Mouse (Mus musculus) kidney, embryonic 15.5 days (tissue): ENCODE measurements around the gene Myl6. TPM values are rescaled to one million over a fixed set of nuclear protein-coding genes. Genes with fewer than 3 reads are reported as not detected.
A peak's percentile ranks its signal among the peaks of the same experiment; 100 is the strongest.
"Not testable (repeated sequence)": the region's sequence is repeated elsewhere in the genome, so short reads cannot be mapped to it uniquely, and the experiment has no call there.

ENCODE experiments used
- ATAC-seq: fragments of 200-750 bp; cut with Nextera tagmentation; replicated peaks from 2 replicates; pipeline ENCODE4 v1.8.0; 2017; ENCODE audit warnings: moderate TSS enrichment; ENCODE audit not compliant: low FRiP score
- H3K27ac ChIP-seq: fragments of 300-500 bp; sonication (generic); 2 replicates; pipeline ENCODE4 v1.5.1; 2015; ENCODE audit warnings: mild to moderate bottlenecking, inconsistent platforms
- H3K27me3 ChIP-seq: fragments of 300-500 bp; sonication (generic); 2 replicates; pipeline ENCODE4 v1.6.1; 2015; ENCODE audit warnings: inconsistent platforms
- H3K36me3 ChIP-seq: fragments of 300-500 bp; sonication (generic); 2 replicates; pipeline ENCODE4 v1.6.1; 2015; ENCODE audit warnings: inconsistent platforms
- H3K4me1 ChIP-seq: fragments of 300-500 bp; sonication (generic); 2 replicates; pipeline ENCODE4 v1.6.1; 2015; ENCODE audit warnings: inconsistent platforms
- H3K4me2 ChIP-seq: fragments of 300-500 bp; sonication (generic); 2 replicates; pipeline ENCODE4 v1.6.1; 2015; ENCODE audit warnings: moderate library complexity, mild to moderate bottlenecking, inconsistent platforms
- H3K4me3 ChIP-seq: fragments of 300-500 bp; sonication (generic); replicated peaks from 2 replicates; pipeline ENCODE4 v1.5.1; 2015; ENCODE audit warnings: mild to moderate bottlenecking, inconsistent platforms
- H3K9ac ChIP-seq: fragments of 300-500 bp; sonication (generic); 2 replicates; pipeline ENCODE4 v1.6.1; 2015; ENCODE audit warnings: mild to moderate bottlenecking, inconsistent platforms
- H3K9me3 ChIP-seq: fragments of 300-500 bp; sonication (generic); replicated peaks from 2 replicates; pipeline ENCODE4 v1.6.1; 2016; ENCODE audit warnings: inconsistent platforms
- WGBS: fragments of 180-500 bp; shearing (Covaris S2); methylation state at CpG from one replicate; pipeline ENCODE4 v1.1.7; 2015; ENCODE audit warnings: mixed read lengths; 5-methylcytosine and 5-hydroxymethylcytosine counted together
- polyA plus RNA-seq: library from polyadenylated mRNA; unstranded; fragments of >200 nt; fragmentation: Nextera tagmentation; extraction: Ambion mirVana; gene quantifications from 2 replicates; pipeline ENCODE4 v1.2.1, GENCODE M21; 2015

The Myl6 gene
- polyA plus RNA-seq, 1 experiment from 2014 or later = 1,259 TPM

DNA sequence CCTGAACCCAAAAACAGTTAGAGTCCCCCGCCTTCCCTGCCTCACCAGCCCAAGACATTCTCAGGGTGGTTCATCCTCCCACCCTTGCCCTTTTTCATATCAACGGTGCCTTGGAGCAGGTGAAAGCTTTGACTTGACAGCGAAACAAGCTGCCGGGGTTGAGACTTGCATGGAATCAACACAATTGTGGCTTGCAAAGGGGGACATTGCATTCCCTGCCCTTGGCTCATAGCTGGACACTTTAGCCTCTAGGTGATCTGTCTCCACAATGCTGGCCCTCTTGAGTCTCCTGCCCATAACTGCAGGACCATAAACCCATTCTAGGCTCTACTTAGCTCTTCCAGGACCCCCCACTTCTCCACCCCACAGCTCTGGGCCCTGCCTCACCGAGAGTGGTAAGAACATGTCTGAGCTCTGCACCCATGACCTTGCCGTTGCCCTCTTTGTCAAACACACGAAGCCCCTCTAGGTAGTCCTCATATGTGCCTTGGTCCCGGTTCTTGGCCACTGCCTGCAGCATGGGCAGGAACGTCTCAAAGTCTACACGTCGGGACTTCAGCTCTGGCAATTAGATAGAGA lies 811 bp upstream of the Myl6 start:
- Histone ChIP-seq H3K9me3 (no peaks in the 10 kb centered on the region), H3K27me3 (no peaks in the 10 kb centered on the region), H3K9ac (peak overlapping the region; percentile 83), H3K36me3 (peaks cover 22% of the 10 kb centered on the region), H3K4me1 (peaks cover 67% of the 10 kb centered on the region), H3K4me2 (peak overlapping the region; percentile 83), H3K27ac (peak overlapping the region; percentile 100), H3K4me3 (peak overlapping the region; percentile 89)
- 52% methylated on average over 11 of the region's 11 CpGs for WGBS
- no peak for ATAC-seq

DNA sequence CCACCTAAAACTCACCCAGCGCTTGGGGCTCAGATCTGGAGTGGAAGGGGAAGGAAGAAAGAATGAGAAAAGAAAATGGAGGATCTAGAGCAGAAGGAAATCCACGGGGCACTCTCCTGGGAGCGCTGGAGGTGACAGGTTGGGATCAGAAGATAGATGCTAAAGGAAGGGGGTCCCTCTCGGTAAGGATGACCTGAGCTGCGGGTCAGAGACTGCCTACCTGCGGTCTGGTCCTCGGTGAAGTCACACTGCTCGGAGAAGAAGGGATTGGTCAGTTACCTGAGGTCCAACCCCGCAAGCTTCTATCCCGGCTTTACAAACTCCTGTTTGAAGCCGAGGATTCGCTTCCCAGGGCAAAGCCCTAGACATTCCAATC lies 638 bp downstream of the Myl6 start:
- peak; percentile 38 for ATAC-seq
- Histone ChIP-seq H3K36me3 (peaks cover 37% of the 10 kb centered on the region), H3K4me3 (peak overlapping the region; percentile 89), H3K9me3 (no peaks in the 10 kb centered on the region), H3K9ac (peak overlapping the region; percentile 88), H3K27ac (peak overlapping the region; percentile 100), H3K4me1 (peaks cover 64% of the 10 kb centered on the region), H3K27me3 (no peaks in the 10 kb centered on the region), H3K4me2 (peak overlapping the region; percentile 83)
- WGBS = under 1% methylated on average over 12 of the region's 12 CpGs

DNA sequence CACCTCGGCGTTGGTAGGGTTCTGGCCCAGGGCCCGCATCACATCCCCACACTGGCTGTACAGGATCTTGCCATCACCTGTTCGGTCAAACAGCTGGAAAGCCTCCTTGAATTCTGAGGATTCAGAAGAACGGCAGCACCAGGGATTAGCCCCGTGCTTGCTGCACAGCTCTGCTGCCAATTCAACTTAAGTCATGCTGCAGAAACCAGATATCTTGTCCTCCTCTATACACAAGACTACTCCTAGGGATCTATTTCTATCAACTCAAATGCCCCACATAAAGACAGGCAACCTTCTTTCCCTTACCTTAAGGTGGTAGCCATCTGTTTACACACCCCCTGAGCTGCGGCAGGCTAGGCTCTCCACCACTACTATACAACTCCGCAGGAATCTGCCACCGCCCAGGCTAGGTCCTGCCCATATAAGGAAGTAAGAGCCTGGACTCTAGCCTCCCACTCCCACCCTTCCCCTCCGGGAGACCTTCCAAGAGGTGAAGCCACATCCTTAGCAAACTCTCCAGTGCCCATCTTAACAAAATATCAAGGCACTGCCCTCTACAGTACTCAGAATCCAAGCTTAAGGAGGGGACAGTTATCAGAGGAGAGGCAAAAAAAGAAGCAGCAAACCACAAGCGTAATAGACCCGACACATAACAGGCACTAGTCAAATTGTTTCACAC lies 1.2 kb downstream of the Myl6 start:
- peak overlapping the region; percentile 83 for H3K4me2 ChIP-seq
- H3K9me3 ChIP-seq = no peaks in the 10 kb centered on the region
- peaks cover 58% of the 10 kb centered on the region for H3K4me1 ChIP-seq
- H3K27me3 ChIP-seq = no peaks in the 10 kb centered on the region
- peaks cover 42% of the 10 kb centered on the region for H3K36me3 ChIP-seq
- peak overlapping the region; percentile 100 for H3K27ac ChIP-seq
- H3K9ac ChIP-seq = peak overlapping the region; percentile 88
- WGBS = 22% methylated on average over 12 of the region's 12 CpGs
- ATAC-seq = peak; percentile 63
- peak overlapping the region; percentile 89 for H3K4me3 ChIP-seq

GRCm38 (mm10) chr10:128492051-128492450 lies 1.9 kb downstream of the Myl6 start:
- not testable (repeated sequence) for H3K9me3 ChIP-seq, H3K27me3 ChIP-seq, ATAC-seq
- peak overlapping the region; percentile 89 for H3K4me3 ChIP-seq
- H3K4me1 ChIP-seq = peaks cover 51% of the 10 kb centered on the region
- 28% methylated on average over 8 of the region's 8 CpGs for WGBS
- peaks cover 50% of the 10 kb centered on the region for H3K36me3 ChIP-seq
- peak overlapping the region; percentile 27 for H3K9ac ChIP-seq
- peak overlapping the region; percentile 100 for H3K27ac ChIP-seq
- H3K4me2 ChIP-seq = peak overlapping the region; percentile 83

DNA sequence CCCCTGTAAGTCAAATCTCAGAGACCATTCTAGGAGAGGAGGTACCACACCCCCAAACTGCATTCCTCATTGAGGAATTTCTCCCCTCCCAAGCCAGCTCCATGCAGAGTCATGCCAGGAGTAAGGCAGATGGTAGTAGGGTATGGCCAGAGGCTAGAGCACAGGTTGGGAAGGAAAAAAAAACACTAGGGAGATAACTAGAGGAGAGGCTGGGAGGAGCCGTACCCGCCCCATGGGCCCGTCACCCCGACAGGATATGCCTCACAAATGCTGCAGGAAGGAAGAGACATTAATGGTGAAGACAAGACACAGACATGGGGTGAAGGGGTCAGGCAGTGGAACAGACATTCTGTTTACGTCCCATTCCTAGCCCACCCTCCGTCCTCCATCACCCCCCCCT lies 2.5 kb downstream of the Myl6 start:
- Histone ChIP-seq H3K27ac (peak overlapping the region; percentile 100), H3K9ac (peak overlapping the region; percentile 27), H3K4me3 (peak overlapping the region; percentile 89), H3K36me3 (peaks cover 54% of the 10 kb centered on the region), H3K4me2 (peak overlapping the region; percentile 83), H3K9me3 (no peaks in the 10 kb centered on the region), H3K27me3 (no peaks in the 10 kb centered on the region), H3K4me1 (peaks cover 46% of the 10 kb centered on the region)
- ATAC-seq = no peak
- WGBS = 25% methylated on average over 6 of the region's 6 CpGs

GRCm38 (mm10) chr10:128490912-128491311 lies 3.0 kb downstream of the Myl6 start:
- ATAC-seq = no peak
- H3K4me1 ChIP-seq = peaks cover 42% of the 10 kb centered on the region
- 33% methylated on average over 5 of the region's 5 CpGs for WGBS
- no peaks in the 10 kb centered on the region for H3K27me3 ChIP-seq
- peak overlapping the region; percentile 100 for H3K27ac ChIP-seq
- H3K9me3 ChIP-seq = no peaks in the 10 kb centered on the region
- H3K4me2 ChIP-seq = peak overlapping the region; percentile 83
- peak overlapping the region; percentile 89; the same call in 1 of the 2 replicates for H3K4me3 ChIP-seq
- peaks cover 60% of the 10 kb centered on the region for H3K36me3 ChIP-seq
- H3K9ac ChIP-seq = peak overlapping the region; percentile 27; the same call in 1 of the 2 replicates

- Histone ChIP-seq H3K4me3 (no peak overlapping the region), H3K9ac (no peak overlapping the region; the same call in 1 of the 2 replicates), H3K27ac (peak overlapping the region; percentile 100), H3K4me1 (peaks cover 41% of the 10 kb centered on the region), H3K4me2 (0 out of 2 replicates have a peak overlapping the region, but pooled peaks have one; percentile 1), H3K27me3 (no peaks in the 10 kb centered on the region), H3K36me3 (peaks cover 67% of the 10 kb centered on the region), H3K9me3 (no peaks in the 10 kb centered on the region)
- 52% methylated on average over 5 of the region's 5 CpGs for WGBS
- no peak for ATAC-seq
These were observed 3.7 kb downstream of the Myl6 start for GRCm38 (mm10) chr10:128490232-128490631.

GRCm38 (mm10) chr10:128489785-128490184 lies 4.2 kb downstream of the Myl6 start:
- no peak overlapping the region for H3K4me2 ChIP-seq
- no peaks in the 10 kb centered on the region for H3K27me3 ChIP-seq
- no peaks in the 10 kb centered on the region for H3K9me3 ChIP-seq
- WGBS = 69% methylated on average over 4 of the region's 4 CpGs
- H3K36me3 ChIP-seq = peaks cover 70% of the 10 kb centered on the region
- no peak overlapping the region for H3K9ac ChIP-seq
- H3K4me1 ChIP-seq = peaks cover 36% of the 10 kb centered on the region
- H3K4me3 ChIP-seq = no peak overlapping the region
- ATAC-seq = no peak
- H3K27ac ChIP-seq = peak overlapping the region; percentile 100

DNA sequence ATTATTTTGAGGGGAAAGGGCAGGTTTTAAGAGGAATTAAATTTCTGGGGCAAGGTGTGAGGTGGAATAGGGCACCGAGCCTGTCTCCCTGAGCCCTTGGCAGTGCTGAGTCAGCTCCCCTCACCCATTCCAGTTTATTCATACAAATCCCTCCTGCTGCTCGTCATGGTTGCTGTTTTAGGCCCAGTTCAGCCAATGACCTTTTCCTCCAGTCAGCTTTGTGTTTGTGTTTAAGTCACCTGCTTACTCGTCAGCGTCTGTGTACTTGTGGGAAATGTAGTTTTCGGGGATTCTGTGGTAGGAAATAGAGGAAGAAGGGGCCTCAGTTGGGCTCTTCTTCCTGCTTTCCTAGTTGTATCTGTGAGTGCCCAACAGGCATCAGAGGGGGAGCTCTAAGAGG lies 4.6 kb downstream of the Myl6 start:
- H3K9ac ChIP-seq = no peak overlapping the region
- no peak overlapping the region for H3K4me3 ChIP-seq
- no peak for ATAC-seq
- peak overlapping the region; percentile 100; the same call in 1 of the 2 replicates for H3K27ac ChIP-seq
- H3K4me1 ChIP-seq = peaks cover 32% of the 10 kb centered on the region
- H3K9me3 ChIP-seq = no peaks in the 10 kb centered on the region
- no peaks in the 10 kb centered on the region for H3K27me3 ChIP-seq
- WGBS = 56% methylated on average over 5 of the region's 5 CpGs
- peaks cover 74% of the 10 kb centered on the region for H3K36me3 ChIP-seq
- no peak overlapping the region for H3K4me2 ChIP-seq

GRCm38 (mm10) chr10:128488776-128489175 lies 5.2 kb downstream of the Myl6 start:
- Histone ChIP-seq H3K4me1 (peaks cover 32% of the 10 kb centered on the region), H3K4me2 (no peak overlapping the region), H3K36me3 (peaks cover 80% of the 10 kb centered on the region), H3K27me3 (no peaks in the 10 kb centered on the region), H3K4me3 (no peak overlapping the region), H3K27ac (no peak overlapping the region; the same call in 1 of the 2 replicates), H3K9me3 (no peaks in the 10 kb centered on the region), H3K9ac (no peak overlapping the region)
- ATAC-seq = no peak
- 82% methylated on average over 4 of the region's 4 CpGs for WGBS

- no peak overlapping the region for H3K27ac ChIP-seq
- 91% methylated on average over 22 of the region's 22 CpGs for WGBS
- no peak overlapping the region for H3K4me3 ChIP-seq
- no peak for ATAC-seq
- H3K4me2 ChIP-seq = no peak overlapping the region
- H3K9me3 ChIP-seq = no peaks in the 10 kb centered on the region
- peaks cover 32% of the 10 kb centered on the region for H3K4me1 ChIP-seq
- H3K27me3 ChIP-seq = no peaks in the 10 kb centered on the region
- peaks cover 87% of the 10 kb centered on the region for H3K36me3 ChIP-seq
- H3K9ac ChIP-seq = no peak overlapping the region
These were observed 5.9 kb downstream of the Myl6 start for GRCm38 (mm10) chr10:128487861-128488712.

DNA sequence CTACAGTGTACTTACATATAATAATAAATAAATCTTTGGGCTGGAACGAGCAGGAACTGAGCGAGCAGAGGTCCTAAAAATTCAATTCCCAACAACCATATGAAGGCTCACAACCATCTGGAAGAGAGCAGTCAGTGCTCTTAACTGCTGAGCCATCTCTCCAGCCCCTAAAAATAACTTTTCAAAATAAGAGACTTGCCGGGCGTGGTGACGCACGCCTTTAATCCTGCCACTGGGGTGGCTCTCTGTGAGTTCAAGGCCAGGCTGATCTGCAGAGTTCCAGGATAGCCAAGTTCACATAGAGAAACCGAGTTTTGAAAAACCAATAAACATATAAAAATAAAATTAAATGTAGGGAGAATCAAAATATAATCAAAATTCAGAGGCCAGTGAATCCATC lies 7.6 kb downstream of the Myl6 start:
- Histone ChIP-seq H3K9ac (no peak overlapping the region), H3K4me1 (peaks cover 18% of the 10 kb centered on the region), H3K27ac (no peak overlapping the region), H3K9me3 (no peaks in the 10 kb centered on the region), H3K27me3 (no peaks in the 10 kb centered on the region), H3K4me3 (no peak overlapping the region), H3K4me2 (no peak overlapping the region), H3K36me3 (peaks cover 98% of the 10 kb centered on the region)
- ATAC-seq = no peak
- 85% methylated on average over 7 of the region's 7 CpGs for WGBS
